Mouse (Mus musculus): ENCODE measurements around the gene Mllt10.
A peak's percentile ranks its signal among the peaks of the same experiment; 100 is the strongest.

The Mllt10 gene

DNA sequence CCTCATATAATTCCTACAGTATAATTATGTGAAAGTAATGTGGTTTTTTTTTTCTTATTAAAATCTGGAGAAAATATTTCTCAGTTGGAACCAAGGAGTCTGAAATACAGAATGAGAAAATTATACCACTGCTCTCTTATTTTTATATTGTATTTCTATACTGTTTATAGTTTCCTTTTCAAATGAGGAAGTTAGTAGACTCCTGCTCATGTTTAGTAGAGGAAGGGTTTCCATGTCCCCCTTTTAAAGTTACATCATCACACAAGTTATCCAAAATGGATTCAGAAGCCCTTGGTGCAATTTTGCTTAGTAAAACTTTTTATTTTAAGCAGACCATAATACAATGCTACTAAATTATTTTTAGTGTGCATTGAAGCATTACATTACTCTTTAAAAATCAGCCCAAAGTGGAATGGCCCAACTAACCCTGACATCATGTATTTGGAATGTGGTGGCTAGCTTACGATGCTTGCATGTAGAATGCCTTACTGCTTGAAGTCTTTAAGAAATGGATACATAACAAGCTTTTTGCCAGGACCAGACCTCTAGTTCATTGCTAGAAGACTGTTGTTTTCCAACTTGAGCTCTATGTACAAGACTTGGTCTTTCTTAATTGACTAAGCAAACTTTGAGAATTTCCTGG lies 146.9 kb downstream of the Mllt10 start:
- no peak for DNase-seq (ENCODE audit: low read depth, low spot score)

DNA sequence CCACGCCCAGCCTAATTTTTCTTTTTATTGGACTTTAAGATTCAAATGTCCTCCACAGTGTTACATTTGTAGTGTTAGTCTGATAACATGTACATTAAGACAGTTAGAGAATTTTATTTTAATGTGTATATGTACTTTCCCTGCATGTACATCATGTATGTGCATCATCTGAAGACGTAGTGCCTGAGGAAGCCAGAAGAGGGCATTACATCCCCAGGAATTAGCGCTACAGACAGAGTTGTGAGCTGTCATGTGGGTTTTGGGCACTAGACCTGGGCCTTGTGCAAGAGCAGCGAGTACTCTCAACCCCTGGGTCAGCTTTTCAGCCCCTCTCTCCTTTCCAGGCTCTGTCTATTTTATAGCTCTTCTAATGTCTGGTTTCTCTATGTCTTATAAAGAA lies 147.9 kb downstream of the Mllt10 start:
- DNase-seq (ENCODE audit: low read depth, low spot score): no peak

DNA sequence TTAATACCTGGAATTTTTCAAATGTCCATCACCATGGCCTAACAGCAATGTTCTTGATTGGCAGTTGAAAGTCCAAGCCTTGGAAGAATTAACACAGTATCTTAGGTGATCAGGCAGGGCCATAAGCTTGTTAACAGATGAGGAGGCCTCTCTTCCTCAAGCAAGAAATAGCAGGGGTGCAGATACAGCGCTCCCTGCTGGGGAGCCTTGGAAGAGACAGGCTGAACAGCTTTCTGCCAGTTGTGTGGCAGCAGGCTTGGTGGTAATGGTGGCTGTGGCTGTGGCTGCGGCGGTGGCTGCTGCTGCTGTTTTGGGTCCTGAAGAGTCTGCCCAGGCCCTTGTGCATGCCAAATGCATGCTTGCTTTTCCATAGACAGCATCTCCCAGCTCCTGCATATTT lies 150.1 kb downstream of the Mllt10 start:
- DNase-seq (ENCODE audit: low read depth, low spot score): peak; percentile 37

DNA sequence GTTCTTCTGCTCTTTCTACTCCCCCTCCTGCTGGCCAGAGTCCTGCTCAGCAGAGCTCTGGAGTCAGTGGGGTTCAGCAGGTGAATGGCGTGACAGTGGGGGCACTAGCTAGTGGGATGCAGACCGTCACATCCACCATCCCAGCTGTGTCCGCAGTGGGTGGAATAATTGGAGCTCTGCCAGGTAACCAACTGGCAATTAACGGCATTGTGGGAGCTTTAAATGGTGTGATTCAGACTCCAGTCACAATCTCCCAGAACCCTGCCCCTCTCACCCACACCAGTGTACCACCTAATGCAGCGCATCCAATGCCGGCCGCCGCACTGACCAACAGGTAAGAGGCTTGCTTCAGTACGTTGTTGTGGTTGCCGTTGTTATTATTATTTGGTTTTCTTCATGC lies 151.8 kb downstream of the Mllt10 start:
- DNase-seq (ENCODE audit: low read depth, low spot score): no peak

DNA sequence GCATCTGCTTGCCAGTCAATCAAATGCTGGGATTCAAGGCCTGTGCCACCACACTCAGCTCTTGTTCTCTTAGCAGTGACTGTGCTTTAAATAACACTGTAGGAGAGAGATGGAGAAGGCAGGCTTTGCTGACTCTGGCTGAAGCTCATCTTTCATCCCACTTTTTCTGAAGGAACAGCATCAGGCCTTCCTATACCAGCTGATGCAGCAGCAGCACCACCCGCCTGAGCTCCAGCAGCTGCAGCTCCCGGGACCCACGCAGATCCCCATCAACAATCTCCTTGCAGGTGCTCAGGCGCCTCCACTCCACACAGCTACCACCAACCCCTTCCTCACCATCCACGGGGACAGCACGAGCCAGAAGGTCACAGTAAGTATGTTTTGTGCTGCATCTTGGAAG lies 153.5 kb downstream of the Mllt10 start:
- no peak for DNase-seq (ENCODE audit: low read depth, low spot score)

DNA sequence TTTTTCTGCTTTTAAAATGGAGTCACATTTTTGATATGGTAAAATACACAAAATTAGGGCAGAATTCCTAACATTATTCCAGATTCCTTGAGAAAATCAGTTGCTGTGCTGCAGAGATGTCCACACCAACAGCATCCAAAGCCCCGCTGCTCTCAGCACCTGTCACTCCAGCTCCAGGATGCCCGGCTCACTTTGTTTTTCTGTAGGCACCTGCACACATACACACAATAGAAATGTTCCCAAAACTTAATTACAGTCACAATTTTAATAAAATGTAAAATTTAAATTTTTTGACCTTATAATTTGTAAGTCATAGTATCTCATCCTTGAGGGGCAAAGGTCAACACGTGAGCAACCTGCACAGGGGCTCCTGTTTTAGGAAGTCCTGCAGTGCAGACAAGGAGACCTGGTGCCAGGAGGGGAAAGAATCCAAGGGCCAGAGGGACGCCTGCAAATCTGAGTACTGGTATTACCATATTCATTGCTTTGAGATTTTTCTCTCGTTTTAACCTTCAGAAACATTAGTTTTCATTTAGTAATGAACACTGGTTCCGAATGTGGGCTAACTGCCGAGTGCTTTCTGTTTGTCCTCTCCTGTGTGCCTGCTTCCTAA lies 154.3 kb downstream of the Mllt10 start:
- DNase-seq (ENCODE audit: low read depth, low spot score): no peak

DNA sequence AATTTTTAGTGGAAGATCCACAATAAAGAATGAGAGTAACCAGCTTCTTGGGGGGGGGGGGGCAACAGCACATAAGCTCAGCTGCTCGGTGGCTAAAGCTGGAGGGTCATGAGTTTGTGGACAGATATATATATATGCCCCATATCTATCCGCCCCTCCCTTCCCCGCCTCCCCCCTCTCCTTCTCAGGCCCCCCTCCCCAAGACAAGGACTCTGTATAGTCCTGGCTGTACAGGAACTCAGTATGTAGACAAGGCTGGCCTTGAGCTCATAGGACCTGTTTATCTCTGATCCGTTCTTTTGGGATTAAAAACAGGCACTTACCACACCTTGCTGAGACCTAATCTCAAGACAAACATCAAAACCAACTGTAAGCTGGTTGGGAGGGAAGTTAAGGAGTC lies 154.9 kb downstream of the Mllt10 start:
- no peak for DNase-seq (ENCODE audit: low read depth, low spot score)

DNA sequence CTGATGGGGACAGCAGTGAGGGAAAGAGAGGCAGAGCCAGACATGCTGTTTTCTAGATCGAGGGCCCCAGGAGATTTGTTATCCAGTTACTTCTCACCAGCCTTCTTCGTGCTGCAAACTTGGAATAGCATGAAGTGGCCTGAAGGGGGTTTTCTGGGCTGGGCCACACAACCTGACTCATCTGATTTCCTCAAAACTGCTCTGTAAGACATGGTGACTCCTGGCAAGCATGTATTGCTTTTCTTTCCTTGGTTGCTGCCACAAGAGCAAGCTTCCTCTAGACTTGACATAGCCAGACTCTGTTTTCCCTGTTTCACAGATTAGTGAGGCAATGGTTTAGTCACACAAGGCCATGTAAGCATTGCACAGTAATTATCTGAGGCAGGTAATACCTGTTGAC lies 159.0 kb downstream of the Mllt10 start:
- DNase-seq (ENCODE audit: low read depth, low spot score): no peak

DNA sequence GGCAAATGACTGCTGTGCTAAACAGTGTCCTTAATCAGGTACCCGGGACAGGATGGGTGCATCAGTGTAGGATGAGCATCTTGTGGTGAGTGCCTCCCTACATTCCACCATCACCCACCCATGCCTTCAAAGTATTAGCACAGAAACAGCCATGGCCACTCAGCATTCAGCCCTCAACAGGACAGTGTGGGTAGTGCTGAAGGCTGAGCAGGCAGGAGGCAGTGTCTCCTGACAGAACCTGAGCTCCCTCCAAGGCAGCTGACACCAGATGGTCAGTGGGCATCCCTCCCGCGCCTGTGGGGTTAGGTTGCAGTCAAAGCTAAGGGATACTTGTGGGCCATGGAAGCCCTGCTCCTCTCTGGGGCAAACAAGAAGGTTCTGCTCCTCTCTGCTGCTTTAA lies 162.8 kb downstream of the Mllt10 start:
- no peak for DNase-seq (ENCODE audit: low read depth, low spot score)

DNA sequence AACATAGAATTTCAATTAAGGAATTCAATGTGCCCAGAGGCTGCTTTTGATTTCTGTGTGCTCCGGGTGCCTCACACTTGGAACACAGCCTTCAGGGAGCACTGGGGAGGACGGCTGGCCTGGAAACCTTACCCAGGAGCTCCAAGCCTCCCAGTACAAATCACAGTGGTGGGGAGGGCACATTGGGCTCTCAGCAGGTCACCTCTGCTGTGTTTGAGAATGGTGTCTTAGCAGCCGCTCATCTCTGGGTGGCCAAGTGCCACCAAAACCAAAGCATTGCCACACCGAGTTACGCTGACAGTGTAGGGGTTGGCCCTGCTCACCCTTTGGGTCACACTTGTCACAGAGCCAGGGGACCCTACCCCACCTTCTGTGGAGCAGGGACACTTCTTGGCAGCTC lies 163.5 kb downstream of the Mllt10 start:
- DNase-seq (ENCODE audit: low read depth, low spot score): no peak

DNA sequence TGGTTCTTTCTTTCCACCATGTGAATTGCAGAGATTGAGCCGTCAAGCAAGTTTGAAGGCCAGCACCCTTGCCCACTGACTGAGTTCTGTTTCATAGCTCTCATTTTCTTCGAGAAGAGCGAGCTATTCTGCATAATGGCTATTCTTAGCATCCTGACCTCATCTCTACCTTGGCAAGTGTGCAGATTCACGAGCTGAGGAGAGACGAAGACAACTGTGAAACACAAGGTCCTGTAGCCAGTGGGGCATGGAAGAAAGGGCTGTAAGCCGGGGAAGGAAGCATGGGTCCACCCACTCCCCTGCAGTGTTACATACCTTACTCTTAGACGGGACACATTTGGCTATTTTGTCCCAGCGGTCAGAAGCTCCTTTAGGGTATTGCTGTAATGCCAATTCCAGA lies 164.1 kb downstream of the Mllt10 start:
- no peak for DNase-seq (ENCODE audit: low read depth, low spot score)

DNA sequence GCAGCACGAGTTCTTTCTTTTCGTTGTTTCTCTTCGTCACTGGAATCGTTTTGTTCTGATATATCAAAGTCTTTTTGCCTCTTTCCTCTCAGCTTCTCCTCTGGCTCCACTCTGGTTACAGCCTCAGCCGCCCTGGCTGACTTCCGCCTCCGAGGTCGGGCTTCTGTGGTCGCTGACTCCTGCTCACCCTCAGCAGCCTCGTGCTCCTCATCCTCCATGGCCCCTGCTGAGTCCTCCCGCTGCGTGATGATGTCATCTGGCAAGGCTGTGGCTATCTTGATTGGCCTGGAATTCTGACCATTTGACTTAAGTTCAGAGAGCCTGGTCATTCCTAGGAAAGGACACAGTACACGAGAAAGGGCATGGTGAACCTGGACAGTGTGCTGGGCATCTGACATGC lies 164.5 kb downstream of the Mllt10 start:
- DNase-seq (ENCODE audit: low read depth, low spot score): no peak

DNA sequence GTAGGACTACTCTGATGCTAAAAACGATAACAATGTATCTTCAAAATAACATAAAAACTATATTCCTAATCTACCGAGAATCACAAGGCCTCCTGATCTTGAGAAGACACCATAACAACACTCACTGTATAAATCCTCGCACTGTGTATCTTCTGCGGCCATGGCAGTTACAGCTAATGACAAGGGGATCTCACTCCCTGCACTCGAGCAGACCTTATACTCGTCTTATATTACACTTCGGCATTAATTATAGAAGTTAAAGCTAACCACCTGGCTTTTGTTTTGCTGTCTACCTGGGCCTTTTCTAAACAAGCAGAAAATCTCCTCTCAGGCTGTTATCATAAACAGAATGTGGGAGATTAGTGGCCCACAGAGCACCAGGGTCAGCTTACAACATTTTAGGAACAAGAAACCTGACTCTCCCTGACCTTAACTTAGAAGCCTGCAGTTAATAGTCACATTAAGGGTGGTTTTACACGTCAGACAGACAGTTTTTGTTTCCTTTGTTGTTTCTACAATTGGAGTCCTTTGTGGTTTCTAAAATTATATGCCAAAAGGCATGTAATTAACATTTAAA lies 173.5 kb downstream of the Mllt10 start:
- DNase-seq (ENCODE audit: low read depth, low spot score): no peak

DNA sequence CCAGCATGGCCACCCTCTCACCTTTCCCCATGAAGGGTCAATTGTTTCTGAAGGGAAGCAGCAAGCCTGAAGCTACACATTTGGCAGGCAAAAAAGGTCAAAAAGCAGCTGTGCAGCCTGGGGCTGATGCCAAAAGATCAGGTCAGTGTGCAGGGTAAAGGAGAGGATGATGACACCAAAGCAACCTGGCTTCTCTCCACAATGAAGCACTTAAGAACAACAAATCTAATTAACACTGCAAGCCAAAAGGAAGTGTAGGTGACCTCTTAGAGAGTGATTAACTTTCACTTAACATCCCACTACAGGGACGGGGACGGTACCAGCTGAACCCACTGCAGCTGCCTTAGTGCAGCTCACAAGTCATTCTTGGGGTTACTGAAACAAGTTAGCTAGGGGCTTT lies 174.2 kb downstream of the Mllt10 start:
- DNase-seq (ENCODE audit: low read depth, low spot score): no peak

DNA sequence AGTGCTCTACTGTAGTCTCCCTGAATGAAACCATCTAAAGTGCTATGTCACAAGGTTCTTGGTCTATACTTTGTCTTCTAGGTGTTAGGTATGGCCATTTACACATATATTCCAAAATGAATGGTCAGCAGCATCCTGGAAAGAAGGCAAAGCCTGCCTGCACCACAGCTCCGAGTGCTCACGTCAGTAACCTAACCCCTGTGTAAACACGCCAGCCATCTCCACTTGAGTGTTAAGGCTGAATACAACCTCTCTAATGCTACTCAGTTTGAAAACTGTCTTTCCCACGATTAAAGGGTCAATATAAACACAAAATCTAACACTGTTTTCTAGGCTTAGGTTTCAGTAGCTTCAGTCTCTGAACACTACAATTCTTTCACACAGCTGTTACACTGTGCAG lies 176.1 kb downstream of the Mllt10 start:
- no peak for DNase-seq (ENCODE audit: low read depth, low spot score)

DNA sequence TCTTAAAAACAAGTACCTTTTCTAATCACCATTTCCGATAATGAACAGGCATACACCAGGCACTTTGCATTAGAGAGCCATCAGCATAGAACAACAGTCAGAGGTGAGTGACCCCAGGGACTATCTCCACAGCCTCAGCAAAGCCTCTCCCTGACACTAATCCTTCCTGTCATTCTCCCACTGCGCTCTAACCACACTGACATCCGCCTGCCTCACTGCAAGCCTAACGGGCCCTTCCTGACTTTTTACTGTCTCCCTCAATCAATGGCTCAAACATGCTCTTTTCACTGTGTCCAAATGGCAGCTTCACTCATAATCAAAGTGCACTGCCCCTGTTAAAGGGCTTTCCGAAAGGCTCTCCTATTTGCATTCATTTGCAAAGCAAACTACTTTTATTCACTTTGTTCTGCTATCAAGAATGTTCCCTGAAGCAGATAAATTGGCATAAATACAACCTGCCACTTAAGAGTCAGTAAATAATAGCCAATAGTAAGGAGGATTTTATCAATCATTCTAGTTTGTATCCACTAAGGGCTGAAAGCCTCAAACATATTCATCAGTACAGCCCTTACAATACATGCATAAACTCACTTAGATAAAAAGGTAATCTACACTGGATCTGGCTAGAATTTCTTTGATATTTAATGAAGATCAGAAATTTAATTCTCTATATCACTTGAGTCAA lies 178.0 kb downstream of the Mllt10 start:
- no peak for DNase-seq (ENCODE audit: low read depth, low spot score)

DNA sequence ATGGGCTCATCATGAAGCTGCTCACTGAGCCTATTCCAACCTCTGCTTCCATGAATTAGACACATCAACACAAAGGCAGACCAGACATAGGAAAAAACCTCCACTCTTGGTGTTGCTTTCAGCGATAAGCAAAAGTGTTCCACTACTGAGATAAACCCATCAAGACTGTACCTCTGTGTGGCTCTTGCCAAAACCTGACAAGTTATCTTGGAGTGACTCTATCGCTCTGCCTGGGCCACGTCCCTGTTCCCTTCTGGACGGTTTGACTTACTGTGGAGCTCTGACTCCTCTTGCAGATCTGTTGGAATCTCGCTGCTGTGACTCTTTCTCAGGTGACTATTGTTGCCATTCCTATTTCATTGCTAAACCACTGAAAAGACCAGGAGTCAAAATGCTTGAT lies 180.5 kb downstream of the Mllt10 start:
- DNase-seq (ENCODE audit: low read depth, low spot score): no peak

DNA sequence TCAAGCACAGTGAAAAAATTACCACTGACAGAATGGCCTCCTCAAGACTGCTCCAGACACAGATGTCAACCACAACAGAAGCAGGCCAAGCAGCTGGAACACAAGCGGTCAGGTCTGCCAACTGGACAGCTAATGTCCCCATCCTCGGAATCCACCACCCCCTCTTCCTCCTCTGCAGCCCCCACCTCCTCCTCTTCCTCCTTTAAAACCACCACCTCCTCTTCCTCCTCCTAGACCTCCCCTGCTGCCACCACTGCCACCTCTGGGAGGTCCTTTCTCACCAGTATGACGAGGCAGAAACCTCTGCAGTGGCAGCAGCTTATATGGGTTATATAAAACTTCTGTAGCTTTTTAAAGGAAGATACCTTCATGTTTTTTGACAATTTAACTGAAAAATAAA lies 194.2 kb downstream of the Mllt10 start:
- DNase-seq (ENCODE audit: low read depth, low spot score): no peak
